25 mouse cellular contexts compared by ENCODE assay signal in the genomic region with DNA sequence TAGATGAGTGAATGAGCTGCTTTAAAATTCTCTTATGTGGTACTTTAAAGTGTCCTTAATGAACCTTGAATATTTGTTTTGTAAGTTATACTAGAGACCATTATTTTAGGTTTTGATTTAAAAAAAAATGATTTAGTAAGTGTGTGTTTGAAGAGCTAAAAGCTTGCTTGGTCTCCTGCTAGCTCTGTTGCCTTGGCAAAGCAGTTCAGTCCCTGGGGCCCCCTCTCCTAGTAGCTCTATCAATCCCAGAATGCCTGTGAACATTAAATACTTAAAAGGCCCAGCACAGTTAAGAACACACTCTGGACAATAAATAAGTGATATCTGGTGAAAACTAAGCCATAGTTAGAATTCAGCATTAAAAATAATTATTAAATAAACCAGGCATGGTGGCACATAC.
"Had no signal": no experiment of that assay in that cellular context is flagged by ENCODE, and none has a peak within 500 bp of the region (broad histone marks: within the 10 kb centered on the region; RNA-seq: fewer than 3 reads in every experiment).

No protein-coding gene starts in this region.

- DNase-seq: gastrocnemius, adult 2 months; gastrocnemius, postnatal 10 days; gastrocnemius, postnatal 25 days; heart, adult 18-20 months; heart, postnatal 10 days; heart, postnatal 4 days; kidney, adult 18-20 months; kidney, adult 8-10 months; kidney, postnatal 10 days; kidney, postnatal 25 days; kidney, postnatal 4 days; liver had no signal

- H3K27ac ChIP-seq: gastrocnemius, adult 2 months; heart, embryonic 10.5 days; hindbrain, embryonic 10.5 days; hindbrain, embryonic 12.5 days; hindbrain, embryonic 14.5 days; intestine, embryonic 15.5 days; layer of hippocampus, adult 2 months; left cerebral cortex, adult 2 months; limb, embryonic 10.5 days; limb, embryonic 12.5 days had no signal

- H3K36me3 ChIP-seq: heart, embryonic 10.5 days; heart, embryonic 12.5 days; hindbrain, embryonic 10.5 days; hindbrain, embryonic 12.5 days; intestine, embryonic 15.5 days; limb, embryonic 10.5 days; limb, embryonic 12.5 days had no signal

- H3K4me1 ChIP-seq: heart, embryonic 10.5 days; heart, embryonic 12.5 days; hindbrain, embryonic 10.5 days; hindbrain, embryonic 12.5 days; intestine, embryonic 15.5 days; limb, embryonic 10.5 days had no signal

- H3K4me3 ChIP-seq: gastrocnemius, adult 2 months; heart, embryonic 10.5 days; heart, embryonic 12.5 days; hindbrain, embryonic 10.5 days; hindbrain, embryonic 12.5 days; intestine, embryonic 15.5 days; layer of hippocampus, adult 2 months; left cerebral cortex, adult 2 months; limb, embryonic 10.5 days; limb, embryonic 12.5 days had no signal

- H3K4me2 ChIP-seq: heart, embryonic 12.5 days; hindbrain, embryonic 12.5 days; hindbrain, embryonic 14.5 days; intestine, embryonic 15.5 days; limb, embryonic 12.5 days had no signal

- H3K27me3 ChIP-seq: heart, embryonic 12.5 days; hindbrain, embryonic 12.5 days; intestine, embryonic 15.5 days; limb, embryonic 12.5 days had no signal

- H3K9me3 ChIP-seq: heart, embryonic 10.5 days; intestine, embryonic 15.5 days; limb, embryonic 10.5 days had no signal

- H3K9ac ChIP-seq: heart, embryonic 12.5 days; hindbrain, embryonic 12.5 days; hindbrain, embryonic 14.5 days; intestine, embryonic 15.5 days; limb, embryonic 12.5 days had no signal

- ATAC-seq: hindbrain, embryonic 16.5 days; inflammation-experienced regulatory T-cells, adult 6 months; intestine, embryonic 15.5 days; intestine, postnatal 0 days had no signal
